Mouse (Mus musculus): ENCODE measurements around the gene Fam219b. TPM values are rescaled to one million over a fixed set of nuclear protein-coding genes. Genes with fewer than 3 reads are reported as not detected.

Gene Fam219b
- polyA plus RNA-seq, 1 experiment from 2014 or later, result 21.0 TPM

DNA sequence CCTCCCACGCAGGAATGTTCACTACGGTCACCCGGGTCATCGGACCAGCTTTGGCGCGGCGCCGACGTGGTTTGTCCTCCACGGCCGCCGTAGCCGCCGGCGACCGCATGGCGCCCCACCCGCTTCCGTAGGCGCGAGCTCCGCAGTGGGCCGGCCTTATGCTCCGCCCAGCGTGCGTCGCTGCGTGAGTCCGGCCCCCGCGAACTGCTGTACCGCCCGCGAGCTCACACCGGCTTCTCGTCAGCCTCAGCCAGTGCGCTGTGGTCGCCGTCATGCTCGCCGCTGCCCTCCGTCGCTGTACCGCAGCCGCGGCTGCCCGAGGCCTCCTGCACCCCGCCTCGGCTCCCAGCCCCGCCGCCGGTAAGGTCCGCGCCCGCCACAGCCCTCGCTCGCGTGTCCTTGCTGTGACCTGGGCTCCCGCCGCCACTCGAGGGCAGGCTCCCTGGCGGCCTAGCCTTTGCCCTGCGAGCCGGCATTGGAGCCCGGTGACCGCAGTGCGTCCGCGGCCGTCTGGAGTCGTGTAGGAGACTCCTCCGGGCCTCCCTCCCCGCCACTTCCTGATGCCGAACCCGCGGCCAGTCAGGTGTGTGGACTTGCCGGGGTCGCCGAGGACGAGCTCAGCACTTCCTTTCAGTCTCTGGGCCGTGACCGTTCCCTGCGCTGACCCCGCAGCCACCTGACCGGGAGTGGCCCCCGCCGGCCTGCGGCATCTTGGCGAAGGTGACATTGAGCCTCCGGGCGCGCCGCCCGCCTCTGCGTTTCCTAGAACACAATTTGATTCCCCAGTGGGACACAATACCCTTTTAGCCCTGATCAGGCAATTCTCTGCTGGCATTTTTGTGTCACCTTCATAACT lies 16.0 kb upstream of the Fam219b start, which contains the start of gene Cox5a:
Cox5a (plus strand) TSS at position 219 of the 856 bp plus-strand sequence.
- H3K4me2 ChIP-seq (ENCODE audit: low read depth, low read length, severe bottlenecking), result peak within 1 kb of the TSS; percentile 79
- H3K36me3 ChIP-seq (ENCODE audit: control insufficient read depth, insufficient read depth, low read length), result no peaks in the 10 kb centered on the region
- H3K27me3 ChIP-seq (ENCODE audit: control insufficient read depth, insufficient read depth, low read length), result no peaks in the 10 kb centered on the region
- peak within 1 kb of the TSS; percentile 82 for H3K27ac ChIP-seq (ENCODE audit: low read depth, low read length)
- peaks cover 4% of the 10 kb centered on the region; the same call in 1 of the 2 replicates for H3K4me1 ChIP-seq (replicated peaks; ENCODE audit: control insufficient read depth, insufficient read depth, low read length)
- DNase-seq (ENCODE audit: low spot score), result peak; percentile 94
- peak; percentile 97 for ATAC-seq (replicated peaks; ENCODE audit: low FRiP score)
- WGBS, result under 1% methylated on average over 91 of the region's 95 CpGs
- no peaks in the 10 kb centered on the region for H3K9me3 ChIP-seq (ENCODE audit: control insufficient read depth, low read length)
- H3K9ac ChIP-seq (ENCODE audit: low read length), result peak within 1 kb of the TSS; percentile 97
- H3K4me3 ChIP-seq (ENCODE audit: low read depth, low read length), result peak within 1 kb of the TSS; percentile 92

DNA sequence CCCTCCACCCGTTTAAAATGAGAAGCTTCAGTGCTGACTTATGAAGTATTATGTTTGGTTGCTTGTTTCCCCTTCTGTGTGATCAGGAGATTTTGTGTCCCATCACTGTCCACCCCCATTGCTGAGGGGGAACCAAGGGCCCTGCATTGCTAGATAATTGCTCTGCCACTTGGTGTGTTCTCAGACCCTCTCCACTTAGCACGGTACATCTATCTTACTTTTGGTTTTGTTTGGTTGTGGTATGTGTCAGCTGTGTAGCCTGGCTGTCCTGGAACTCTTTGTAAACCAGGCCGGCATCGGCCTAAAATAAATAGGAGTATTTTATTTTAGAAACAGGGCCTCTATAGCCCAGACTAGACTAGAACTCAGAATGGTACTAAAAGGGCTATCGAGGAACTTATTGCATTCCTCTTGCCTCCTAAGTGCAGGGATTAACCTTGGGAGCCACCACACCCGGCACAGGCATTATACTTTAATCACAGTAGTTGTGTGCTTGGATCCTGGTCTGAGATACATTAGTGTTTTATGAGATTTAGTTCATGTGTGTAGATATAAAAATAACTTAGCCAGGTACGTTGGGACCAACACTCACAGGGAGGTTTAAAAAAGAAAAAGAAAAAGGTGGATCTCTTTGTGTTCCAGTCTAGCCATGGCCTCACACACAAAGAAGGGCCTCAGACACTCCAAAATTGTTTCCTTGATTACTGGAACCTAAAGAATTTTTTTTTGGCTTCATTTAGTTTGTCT lies 15.0 kb upstream of the Fam219b start:
- peak overlapping the region; percentile 79 for H3K4me2 ChIP-seq (ENCODE audit: low read depth, low read length, severe bottlenecking)
- H3K9ac ChIP-seq (ENCODE audit: low read length), result peak overlapping the region; percentile 97
- no peak overlapping the region for H3K27ac ChIP-seq (ENCODE audit: low read depth, low read length)
- no peaks in the 10 kb centered on the region for H3K36me3 ChIP-seq (ENCODE audit: control insufficient read depth, insufficient read depth, low read length)
- DNase-seq (ENCODE audit: low spot score) (no peak), ATAC-seq (replicated peaks; ENCODE audit: low FRiP score) (no peak)
- peak overlapping the region; percentile 92 for H3K4me3 ChIP-seq (ENCODE audit: low read depth, low read length)
- no peaks in the 10 kb centered on the region for H3K27me3 ChIP-seq (ENCODE audit: control insufficient read depth, insufficient read depth, low read length)
- 43% methylated on average over 7 of the region's 7 CpGs for WGBS
- no peaks in the 10 kb centered on the region for H3K9me3 ChIP-seq (ENCODE audit: control insufficient read depth, low read length)
- peaks cover 4% of the 10 kb centered on the region; the same call in 1 of the 2 replicates for H3K4me1 ChIP-seq (replicated peaks; ENCODE audit: control insufficient read depth, insufficient read depth, low read length)

DNA sequence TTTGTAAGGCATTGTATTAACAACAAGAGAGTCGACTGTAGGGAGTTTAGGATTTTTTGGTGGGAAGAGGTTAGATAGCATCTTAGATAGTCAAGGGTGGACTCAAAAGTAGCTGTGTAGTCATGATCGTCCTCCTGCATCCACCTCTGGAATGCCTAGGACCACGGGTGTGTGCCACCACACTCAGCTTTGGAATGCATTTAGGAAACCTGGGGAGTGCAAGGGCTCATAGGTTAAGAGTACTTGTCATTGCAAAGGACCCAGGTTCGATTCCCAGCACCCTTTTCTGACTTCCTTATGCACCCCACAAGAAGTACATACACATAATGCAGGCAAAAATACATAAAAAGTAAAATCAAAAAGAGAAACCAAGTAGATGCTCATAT lies 14.5 kb upstream of the Fam219b start:
- ATAC-seq (replicated peaks; ENCODE audit: low FRiP score) (no peak), DNase-seq (ENCODE audit: low spot score) (no peak)
- Histone ChIP-seq H3K27ac (ENCODE audit: low read depth, low read length) (no peak overlapping the region), H3K4me3 (ENCODE audit: low read depth, low read length) (no peak overlapping the region; the same call in 1 of the 2 replicates), H3K9ac (ENCODE audit: low read length) (no peak overlapping the region), H3K4me1 (replicated peaks; ENCODE audit: control insufficient read depth, insufficient read depth, low read length) (peaks cover 4% of the 10 kb centered on the region; the same call in 1 of the 2 replicates), H3K36me3 (ENCODE audit: control insufficient read depth, insufficient read depth, low read length) (no peaks in the 10 kb centered on the region), H3K9me3 (ENCODE audit: control insufficient read depth, low read length) (no peaks in the 10 kb centered on the region), H3K4me2 (ENCODE audit: low read depth, low read length, severe bottlenecking) (no peak overlapping the region; the same call in 1 of the 2 replicates), H3K27me3 (ENCODE audit: control insufficient read depth, insufficient read depth, low read length) (no peaks in the 10 kb centered on the region)
- WGBS, result 85% methylated on average over 4 of the region's 4 CpGs

DNA sequence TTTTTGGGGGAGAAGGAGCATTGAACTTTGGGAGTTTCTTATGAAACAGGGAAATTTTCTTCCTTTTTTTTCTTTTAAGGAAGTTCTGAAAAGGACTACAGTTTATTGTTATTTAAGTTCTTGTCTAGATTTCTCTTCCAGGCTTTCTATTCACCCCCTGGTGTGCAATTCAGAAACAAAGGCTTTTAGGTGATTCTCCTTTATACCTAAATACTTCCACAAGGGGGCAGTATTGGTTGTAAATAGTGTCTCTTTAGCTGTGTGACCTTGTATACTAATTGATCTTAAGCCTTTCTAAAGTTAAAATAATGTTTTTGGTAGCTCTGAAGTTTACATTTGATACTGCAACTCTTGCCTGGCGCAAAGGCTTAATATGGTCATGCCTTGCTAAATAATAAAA lies 13.6 kb upstream of the Fam219b start:
- Histone ChIP-seq H3K4me2 (ENCODE audit: low read depth, low read length, severe bottlenecking) (no peak overlapping the region), H3K9me3 (ENCODE audit: control insufficient read depth, low read length) (no peaks in the 10 kb centered on the region), H3K27me3 (ENCODE audit: control insufficient read depth, insufficient read depth, low read length) (no peaks in the 10 kb centered on the region), H3K36me3 (ENCODE audit: control insufficient read depth, insufficient read depth, low read length) (no peaks in the 10 kb centered on the region), H3K9ac (ENCODE audit: low read length) (no peak overlapping the region), H3K4me3 (ENCODE audit: low read depth, low read length) (no peak overlapping the region), H3K4me1 (replicated peaks; ENCODE audit: control insufficient read depth, insufficient read depth, low read length) (peaks cover 4% of the 10 kb centered on the region; the same call in 1 of the 2 replicates), H3K27ac (ENCODE audit: low read depth, low read length) (no peak overlapping the region)
- no peak for DNase-seq (ENCODE audit: low spot score)
- no peak for ATAC-seq (replicated peaks; ENCODE audit: low FRiP score)
- WGBS, result 81% methylated on average over 1 of the region's 1 CpGs

DNA sequence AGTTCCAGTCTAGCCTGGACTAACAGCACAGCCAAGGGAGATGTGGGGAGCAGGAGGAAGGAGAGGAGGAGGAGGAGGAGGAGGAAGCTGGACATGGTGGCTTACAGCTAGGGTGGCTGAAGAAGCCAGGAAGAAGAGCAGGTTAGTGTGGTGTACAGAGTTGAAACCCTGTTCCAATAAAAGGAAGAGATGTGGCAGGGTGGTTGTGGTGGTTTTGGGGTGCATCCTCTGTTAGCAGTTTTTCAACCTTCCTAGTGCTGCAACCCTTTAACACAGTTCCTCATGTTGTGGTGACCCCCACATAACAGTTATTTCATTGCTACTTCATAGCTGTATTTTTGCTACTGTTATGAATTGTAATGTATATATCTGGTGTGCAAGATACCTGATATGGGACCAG lies 12.9 kb upstream of the Fam219b start:
- H3K4me1 ChIP-seq (replicated peaks; ENCODE audit: control insufficient read depth, insufficient read depth, low read length), result peaks cover 4% of the 10 kb centered on the region; the same call in 1 of the 2 replicates
- no peaks in the 10 kb centered on the region for H3K9me3 ChIP-seq (ENCODE audit: control insufficient read depth, low read length)
- H3K27me3 ChIP-seq (ENCODE audit: control insufficient read depth, insufficient read depth, low read length), result no peaks in the 10 kb centered on the region
- DNase-seq (ENCODE audit: low spot score) (no peak), ATAC-seq (replicated peaks; ENCODE audit: low FRiP score) (no peak)
- no peak overlapping the region for H3K27ac ChIP-seq (ENCODE audit: low read depth, low read length)
- H3K4me3 ChIP-seq (ENCODE audit: low read depth, low read length), result no peak overlapping the region
- H3K36me3 ChIP-seq (ENCODE audit: control insufficient read depth, insufficient read depth, low read length), result no peaks in the 10 kb centered on the region
- no peak overlapping the region for H3K4me2 ChIP-seq (ENCODE audit: low read depth, low read length, severe bottlenecking)
- H3K9ac ChIP-seq (ENCODE audit: low read length), result no peak overlapping the region

DNA sequence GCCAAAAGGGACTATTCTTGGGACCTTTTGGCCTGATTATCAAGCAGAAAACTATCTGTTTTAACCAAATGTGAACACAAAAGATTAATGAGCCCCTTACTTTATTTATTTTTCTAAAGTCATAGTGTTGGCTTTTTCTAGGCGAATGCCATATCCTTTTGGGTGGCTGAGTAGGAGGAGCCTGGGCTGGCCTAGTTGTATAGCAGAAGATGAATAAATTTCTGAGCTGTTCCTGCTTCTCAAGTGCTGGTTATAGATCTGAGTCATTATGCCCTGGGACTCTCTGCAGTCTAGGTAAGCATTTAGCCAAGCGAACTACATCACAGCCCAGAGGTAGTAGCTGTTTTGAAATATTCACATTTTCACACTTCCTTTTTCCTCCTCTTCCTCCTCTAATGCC lies 11.8 kb upstream of the Fam219b start:
- Histone ChIP-seq H3K9me3 (ENCODE audit: control insufficient read depth, low read length) (no peaks in the 10 kb centered on the region), H3K4me2 (ENCODE audit: low read depth, low read length, severe bottlenecking) (no peak overlapping the region), H3K4me3 (ENCODE audit: low read depth, low read length) (no peak overlapping the region), H3K36me3 (ENCODE audit: control insufficient read depth, insufficient read depth, low read length) (no peaks in the 10 kb centered on the region), H3K9ac (ENCODE audit: low read length) (no peak overlapping the region), H3K27ac (ENCODE audit: low read depth, low read length) (no peak overlapping the region), H3K4me1 (replicated peaks; ENCODE audit: control insufficient read depth, insufficient read depth, low read length) (peaks cover 4% of the 10 kb centered on the region; the same call in 1 of the 2 replicates), H3K27me3 (ENCODE audit: control insufficient read depth, insufficient read depth, low read length) (no peaks in the 10 kb centered on the region)
- DNase-seq (ENCODE audit: low spot score), result no peak
- WGBS, result 92% methylated on average over 2 of the region's 2 CpGs
- no peak for ATAC-seq (replicated peaks; ENCODE audit: low FRiP score)

DNA sequence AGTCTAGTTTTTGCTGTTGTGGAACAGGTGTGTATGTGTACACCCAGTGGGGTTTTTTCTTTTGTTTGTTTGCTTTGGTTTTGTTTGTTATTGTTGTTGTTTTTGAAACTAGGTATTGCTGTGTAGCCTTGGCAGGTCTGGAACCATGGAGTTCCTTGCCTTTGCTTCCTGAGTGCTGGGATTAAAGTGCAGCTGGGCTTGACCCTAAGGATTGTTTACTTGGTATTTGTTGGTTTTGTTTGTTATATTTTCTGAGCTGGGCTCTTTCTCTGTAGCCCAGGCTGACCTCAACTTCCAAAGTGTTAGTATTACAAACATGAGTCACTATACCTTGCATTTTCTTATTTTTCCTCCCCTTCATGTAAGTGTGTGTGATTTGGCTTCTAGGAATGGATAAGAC lies 10.9 kb upstream of the Fam219b start:
- Histone ChIP-seq H3K27me3 (ENCODE audit: control insufficient read depth, insufficient read depth, low read length) (no peaks in the 10 kb centered on the region), H3K36me3 (ENCODE audit: control insufficient read depth, insufficient read depth, low read length) (no peaks in the 10 kb centered on the region), H3K4me1 (replicated peaks; ENCODE audit: control insufficient read depth, insufficient read depth, low read length) (peaks cover 4% of the 10 kb centered on the region; the same call in 1 of the 2 replicates), H3K4me3 (ENCODE audit: low read depth, low read length) (no peak overlapping the region), H3K9ac (ENCODE audit: low read length) (no peak overlapping the region), H3K9me3 (ENCODE audit: control insufficient read depth, low read length) (no peaks in the 10 kb centered on the region), H3K4me2 (ENCODE audit: low read depth, low read length, severe bottlenecking) (no peak overlapping the region), H3K27ac (ENCODE audit: low read depth, low read length) (no peak overlapping the region)
- ATAC-seq (replicated peaks; ENCODE audit: low FRiP score) (no peak), DNase-seq (ENCODE audit: low spot score) (no peak)

DNA sequence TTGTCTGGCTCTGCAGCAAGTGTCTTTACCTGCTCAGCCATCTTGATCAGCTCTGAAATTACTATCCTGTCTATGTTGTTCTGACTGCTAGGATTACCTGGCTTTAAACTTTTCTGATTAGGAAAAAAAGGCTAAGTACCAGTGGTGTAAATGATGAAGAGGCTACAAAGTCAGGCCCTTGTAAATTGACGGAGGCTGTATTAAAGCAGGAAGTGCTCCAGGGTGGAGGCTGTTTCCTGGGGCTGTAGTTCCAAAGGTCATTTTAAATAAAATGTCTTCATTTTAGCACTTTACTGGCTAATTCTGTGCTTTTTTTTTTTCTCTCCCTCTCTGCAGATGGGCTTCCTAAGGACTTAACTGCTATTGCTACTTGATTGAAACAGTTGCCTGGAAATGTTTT lies 5.4 kb upstream of the Fam219b start:
- H3K36me3 ChIP-seq (ENCODE audit: control insufficient read depth, insufficient read depth, low read length), result no peaks in the 10 kb centered on the region; the same call in 1 of the 2 replicates
- DNase-seq (ENCODE audit: low spot score), result no peak
- no peaks in the 10 kb centered on the region; the same call in 1 of the 2 replicates for H3K4me1 ChIP-seq (replicated peaks; ENCODE audit: control insufficient read depth, insufficient read depth, low read length)
- H3K9me3 ChIP-seq (ENCODE audit: control insufficient read depth, low read length), result no peaks in the 10 kb centered on the region
- H3K9ac ChIP-seq (ENCODE audit: low read length), result no peak overlapping the region
- H3K4me2 ChIP-seq (ENCODE audit: low read depth, low read length, severe bottlenecking), result no peak overlapping the region
- 83% methylated on average over 1 of the region's 1 CpGs for WGBS
- H3K27me3 ChIP-seq (ENCODE audit: control insufficient read depth, insufficient read depth, low read length), result no peaks in the 10 kb centered on the region
- ATAC-seq (replicated peaks; ENCODE audit: low FRiP score), result no peak
- no peak overlapping the region for H3K4me3 ChIP-seq (ENCODE audit: low read depth, low read length)
- no peak overlapping the region for H3K27ac ChIP-seq (ENCODE audit: low read depth, low read length)

Data from forebrain, embryonic 11.5 days (tissue).